Mouse (Mus musculus) B cell, adult 67 days (primary cell): ENCODE results near the gene Kbtbd13. TPM values are rescaled to one million over a fixed set of nuclear protein-coding genes. Genes with fewer than 3 reads are reported as not detected.

Source experiments
- total RNA-seq, 2 experiments: library from RNA; stranded (reverse); gene quantifications; 4 replicates each; pipeline ENCODE4 v1.2.4; 2023

Kbtbd13 gene
- total RNA-seq: not detected

GRCm38 (mm10) chr9:65391613-65391964, at the start of gene Kbtbd13:
Gene Kbtbd13 (minus strand): TSS chr9:65391652.

GRCm38 (mm10) chr9:65435671-65436301, 44.3 kb upstream of the Kbtbd13 start, which contains the start of gene Mtfmt:
Gene Mtfmt (plus strand): TSS chr9:65435782.

GRCm38 (mm10) chr9:65422760-65423501, 31.5 kb upstream of the Kbtbd13 start, which contains the start of gene Slc51b:
Gene Slc51b (minus strand): TSS chr9:65422955.

GRCm38 (mm10) chr9:65398279-65398678, 6.8 kb upstream of the Kbtbd13 start, which contains the start of gene Rasl12:
Gene Rasl12 (plus strand): TSS chr9:65398506.

DNA sequence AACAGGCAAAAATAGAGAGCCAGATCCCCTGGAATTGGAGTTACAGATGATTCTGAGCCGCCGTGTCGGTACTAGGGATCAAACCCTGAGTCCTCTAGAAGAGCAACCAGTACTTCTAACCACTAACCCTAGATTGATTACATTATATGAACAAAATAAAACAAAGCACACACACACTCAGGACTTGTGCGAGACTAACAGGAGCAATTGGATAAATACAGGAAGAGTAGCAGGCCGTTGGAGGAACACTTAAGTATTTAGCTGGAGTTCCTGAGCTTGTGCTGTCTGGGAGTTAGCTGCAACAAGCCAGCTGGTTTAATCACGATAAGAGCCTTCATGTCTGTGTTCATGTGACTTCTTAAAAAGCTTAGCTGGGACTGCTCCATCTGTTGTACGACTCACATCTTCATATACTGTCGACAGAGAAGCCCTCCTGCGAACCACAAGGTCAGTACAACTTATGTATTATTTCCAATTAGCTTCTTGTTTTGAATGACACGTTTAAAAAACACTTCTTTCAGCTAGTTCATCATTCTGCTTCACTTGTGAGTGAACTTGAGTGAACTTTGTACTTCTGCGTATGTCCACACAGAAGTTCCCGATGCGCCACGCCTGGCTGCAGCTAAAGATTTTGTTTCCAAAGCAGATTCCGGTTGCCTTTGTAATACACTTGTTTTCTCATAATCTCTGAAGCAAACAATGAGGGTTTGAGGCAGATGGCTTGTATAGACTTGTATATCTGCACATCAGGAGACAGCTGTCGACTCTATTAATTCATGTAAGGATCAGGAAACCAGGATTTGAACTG, 30.6 kb downstream of the Kbtbd13 start, which contains the start of gene Ubap1l:
Ubap1l (plus strand) TSS at position 401 of the 808 bp plus-strand sequence.

GRCm38 (mm10) chr9:65345854-65346475, 45.5 kb downstream of the Kbtbd13 start, which contains the start of gene Pdcd7:
Gene Pdcd7 (plus strand): TSS chr9:65346104.

Other genes starting within 250 kb of the Kbtbd13 start
- 1 to 10 TPM; 5.7 to 8.7 TPM for gene Parp16, start 196.3 kb downstream of the Kbtbd13 start, total RNA-seq
- gene Cilp, start 126.5 kb downstream of the Kbtbd13 start, total RNA-seq: not detected
- 10 to 100 TPM; 31.6 to 39.2 TPM for gene Clpx, start 97.4 kb downstream of the Kbtbd13 start, total RNA-seq
- 10 to 100 TPM; 19.1 to 22.4 TPM for gene Pdcd7, start 45.5 kb downstream of the Kbtbd13 start, total RNA-seq
- gene Ubap1l, start 30.6 kb downstream of the Kbtbd13 start, total RNA-seq: 1 to 10 TPM; 1.9 to 3.0 TPM
- gene Rasl12, start 6.9 kb upstream of the Kbtbd13 start, total RNA-seq: not detected
- not detected for gene Slc51b, start 31.3 kb upstream of the Kbtbd13 start, total RNA-seq
- 10 to 100 TPM; 28.0 to 30.1 TPM for gene Mtfmt, start 44.1 kb upstream of the Kbtbd13 start, total RNA-seq
- gene Spg21, start 69.3 kb upstream of the Kbtbd13 start, total RNA-seq: 10 to 100 TPM; 56.3 to 59.6 TPM
- not detected for gene Ankdd1a, start 128.5 kb upstream of the Kbtbd13 start, total RNA-seq
- 100 to 1,000 TPM; 159 to 163 TPM for gene Plekho2, start 188.4 kb upstream of the Kbtbd13 start, total RNA-seq
- gene Pif1, start 195.5 kb upstream of the Kbtbd13 start, total RNA-seq: under 1 TPM; 0.21 to 0.38 TPM
- gene Rbpms2, start 238.0 kb upstream of the Kbtbd13 start, total RNA-seq: under 1 TPM in 1 of 2 experiments, not detected in 1; 0.49 TPM